Mouse (Mus musculus) brain, embryonic 14.5 days (tissue): ENCODE measurements around the gene Mettl24.

Source experiments
- CTCF ChIP-seq: fragments of 200-500 bp; IDR thresholded peaks from 2 replicates; pipeline ENCODE4 v1.5.1; 2012; ENCODE audit warnings: inconsistent platforms, mild to moderate bottlenecking, moderate library complexity, borderline replicate concordance; ENCODE audit not compliant: insufficient read depth, insufficient read length; ENCODE audit errors: extremely low read depth
- POLR2A ChIP-seq: fragments of 200-500 bp; IDR thresholded peaks from 2 replicates; pipeline ENCODE4 v1.6.1; 2012; ENCODE audit warnings: mild to moderate bottlenecking, inconsistent platforms, borderline replicate concordance; ENCODE audit not compliant: poor library complexity, insufficient read depth, insufficient read length, severe bottlenecking; ENCODE audit errors: extremely low read depth

DNA sequence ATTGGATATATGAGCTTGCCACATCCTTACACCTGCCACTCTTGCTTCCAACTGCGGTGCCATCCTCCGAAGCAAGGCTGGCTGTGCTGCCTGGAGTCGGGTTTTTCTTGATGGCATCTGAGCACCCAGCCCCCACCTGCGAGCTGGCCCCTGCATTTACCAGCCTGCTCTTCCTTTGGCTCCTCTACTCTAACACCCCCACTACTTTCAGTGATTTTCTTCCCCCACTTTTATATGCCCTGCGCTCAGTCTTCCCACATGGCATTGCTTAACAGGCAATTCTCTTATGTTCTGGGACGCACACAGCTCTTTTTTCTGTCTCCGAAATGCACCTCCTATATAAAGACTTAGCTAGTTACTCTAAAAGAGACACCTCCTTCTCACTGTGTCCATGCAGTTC, 1.2 kb downstream of the Mettl24 start:
- TF ChIP-seq POLR2A (no peak), CTCF (no peak)
